Mouse (Mus musculus): Measurements from ENCODE around the gene Ank3. TPM values are rescaled to one million over a fixed set of nuclear protein-coding genes. Genes with fewer than 3 reads are reported as not detected.

Gene Ank3
- polyA plus RNA-seq, 1 experiment from 2014 or later, result 30.3 TPM

GRCm38 (mm10) chr10:69997082-69997481 lies 598.5 kb downstream of the Ank3 start:
- H3K4me3 ChIP-seq, result no peak overlapping the region
- H3K4me2 ChIP-seq, result no peak overlapping the region
- WGBS, result 65% methylated on average over 8 of the region's 8 CpGs
- peaks cover 11% of the 10 kb centered on the region for H3K9me3 ChIP-seq
- H3K4me1 ChIP-seq, result no peaks in the 10 kb centered on the region
- H3K27me3 ChIP-seq, result no peaks in the 10 kb centered on the region
- no peak overlapping the region for H3K9ac ChIP-seq
- peaks cover 29% of the 10 kb centered on the region for H3K36me3 ChIP-seq
- ATAC-seq (ENCODE audit: insufficient number of reproducible peaks, insufficient read depth, low FRiP score, low TSS enrichment, low read depth), result no peak
- H3K27ac ChIP-seq, result no peak overlapping the region

GRCm38 (mm10) chr10:70004058-70004457 lies 605.5 kb downstream of the Ank3 start:
- no peaks in the 10 kb centered on the region for H3K9me3 ChIP-seq
- no peak overlapping the region for H3K9ac ChIP-seq
- no peak overlapping the region for H3K27ac ChIP-seq
- no peaks in the 10 kb centered on the region for H3K27me3 ChIP-seq
- no peak for ATAC-seq (ENCODE audit: insufficient number of reproducible peaks, insufficient read depth, low FRiP score, low TSS enrichment, low read depth)
- H3K36me3 ChIP-seq, result peaks cover 23% of the 10 kb centered on the region
- H3K4me3 ChIP-seq, result no peak overlapping the region
- 0 out of 2 replicates have a peak, but pooled peaks cover 4% of the 10 kb centered on the region for H3K4me1 ChIP-seq
- no peak overlapping the region for H3K4me2 ChIP-seq
- WGBS, result 87% methylated on average over 5 of the region's 5 CpGs

- H3K27ac ChIP-seq, result no peak overlapping the region
- H3K4me3 ChIP-seq, result no peak overlapping the region
- no peak overlapping the region for H3K9ac ChIP-seq
- no peaks in the 10 kb centered on the region for H3K27me3 ChIP-seq
- peaks cover 23% of the 10 kb centered on the region for H3K36me3 ChIP-seq
- ATAC-seq (ENCODE audit: insufficient number of reproducible peaks, insufficient read depth, low FRiP score, low TSS enrichment, low read depth), result no peak
- 96% methylated on average over 15 of the region's 15 CpGs for WGBS
- 0 out of 2 replicates have a peak, but pooled peaks cover 6% of the 10 kb centered on the region for H3K4me1 ChIP-seq
- no peak overlapping the region for H3K4me2 ChIP-seq
- no peaks in the 10 kb centered on the region for H3K9me3 ChIP-seq
Observed at GRCm38 (mm10) chr10:70004831-70005230, 606.3 kb downstream of the Ank3 start.

- no peak overlapping the region for H3K9ac ChIP-seq
- no peak overlapping the region for H3K4me3 ChIP-seq
- H3K9me3 ChIP-seq, result no peaks in the 10 kb centered on the region
- ATAC-seq (ENCODE audit: insufficient number of reproducible peaks, insufficient read depth, low FRiP score, low TSS enrichment, low read depth), result no peak
- H3K36me3 ChIP-seq, result peaks cover 23% of the 10 kb centered on the region
- H3K27ac ChIP-seq, result no peak overlapping the region
- no peak overlapping the region for H3K4me2 ChIP-seq
- peaks cover 16% of the 10 kb centered on the region; the same call in 1 of the 2 replicates for H3K4me1 ChIP-seq
- WGBS, result 41% methylated on average over 9 of the region's 9 CpGs
- H3K27me3 ChIP-seq, result no peaks in the 10 kb centered on the region
Observed at GRCm38 (mm10) chr10:70006380-70006779, 607.8 kb downstream of the Ank3 start.

- H3K27ac ChIP-seq, result no peak overlapping the region
- H3K4me1 ChIP-seq, result peaks cover 17% of the 10 kb centered on the region
- no peak overlapping the region for H3K4me3 ChIP-seq
- H3K36me3 ChIP-seq, result 0 out of 2 replicates have a peak, but pooled peaks cover 16% of the 10 kb centered on the region
- no peak overlapping the region for H3K4me2 ChIP-seq
- no peak for ATAC-seq (ENCODE audit: insufficient number of reproducible peaks, insufficient read depth, low FRiP score, low TSS enrichment, low read depth)
- no peaks in the 10 kb centered on the region for H3K9me3 ChIP-seq
- WGBS, result 40% methylated on average over 5 of the region's 5 CpGs
- no peaks in the 10 kb centered on the region for H3K27me3 ChIP-seq
- H3K9ac ChIP-seq, result no peak overlapping the region
Observed at GRCm38 (mm10) chr10:70011738-70012137, 613.2 kb downstream of the Ank3 start.

- H3K36me3 ChIP-seq, result 0 out of 2 replicates have a peak, but pooled peaks cover 21% of the 10 kb centered on the region
- no peak for ATAC-seq (ENCODE audit: insufficient number of reproducible peaks, insufficient read depth, low FRiP score, low TSS enrichment, low read depth)
- no peak overlapping the region for H3K4me2 ChIP-seq
- 89% methylated on average over 13 of the region's 13 CpGs for WGBS
- no peak overlapping the region for H3K4me3 ChIP-seq
- peaks cover 17% of the 10 kb centered on the region for H3K4me1 ChIP-seq
- no peaks in the 10 kb centered on the region for H3K9me3 ChIP-seq
- H3K9ac ChIP-seq, result no peak overlapping the region
- no peaks in the 10 kb centered on the region for H3K27me3 ChIP-seq
- H3K27ac ChIP-seq, result no peak overlapping the region
Observed at GRCm38 (mm10) chr10:70013931-70014330, 615.4 kb downstream of the Ank3 start.

GRCm38 (mm10) chr10:70015201-70015600 lies 616.6 kb downstream of the Ank3 start:
- H3K9ac ChIP-seq, result no peak overlapping the region
- 85% methylated on average over 9 of the region's 9 CpGs for WGBS
- no peak overlapping the region for H3K27ac ChIP-seq
- peaks cover 12% of the 10 kb centered on the region for H3K4me1 ChIP-seq
- H3K4me2 ChIP-seq, result no peak overlapping the region
- no peaks in the 10 kb centered on the region for H3K9me3 ChIP-seq
- no peaks in the 10 kb centered on the region for H3K27me3 ChIP-seq
- H3K36me3 ChIP-seq, result peaks cover 25% of the 10 kb centered on the region
- no peak overlapping the region for H3K4me3 ChIP-seq
- no peak for ATAC-seq (ENCODE audit: insufficient number of reproducible peaks, insufficient read depth, low FRiP score, low TSS enrichment, low read depth)

- H3K4me1 ChIP-seq, result no peaks in the 10 kb centered on the region
- H3K9me3 ChIP-seq, result no peaks in the 10 kb centered on the region
- H3K4me2 ChIP-seq, result no peak overlapping the region
- H3K27me3 ChIP-seq, result no peaks in the 10 kb centered on the region
- no peak overlapping the region for H3K9ac ChIP-seq
- H3K36me3 ChIP-seq, result peaks cover 32% of the 10 kb centered on the region
- no peak for ATAC-seq (ENCODE audit: insufficient number of reproducible peaks, insufficient read depth, low FRiP score, low TSS enrichment, low read depth)
- WGBS, result 83% methylated on average over 2 of the region's 2 CpGs
- H3K4me3 ChIP-seq, result no peak overlapping the region
- no peak overlapping the region for H3K27ac ChIP-seq
Observed at GRCm38 (mm10) chr10:70018691-70019090, 620.1 kb downstream of the Ank3 start.

GRCm38 (mm10) chr10:70021667-70022066 lies 623.1 kb downstream of the Ank3 start:
- no peaks in the 10 kb centered on the region for H3K4me1 ChIP-seq
- no peak overlapping the region for H3K4me3 ChIP-seq
- WGBS, result 84% methylated on average over 10 of the region's 10 CpGs
- H3K36me3 ChIP-seq, result peaks cover 17% of the 10 kb centered on the region
- no peaks in the 10 kb centered on the region for H3K27me3 ChIP-seq
- H3K4me2 ChIP-seq, result no peak overlapping the region
- H3K9me3 ChIP-seq, result no peaks in the 10 kb centered on the region
- no peak overlapping the region for H3K27ac ChIP-seq
- ATAC-seq (ENCODE audit: insufficient number of reproducible peaks, insufficient read depth, low FRiP score, low TSS enrichment, low read depth), result no peak
- no peak overlapping the region for H3K9ac ChIP-seq

GRCm38 (mm10) chr10:70022596-70022995 lies 624.0 kb downstream of the Ank3 start:
- Histone ChIP-seq H3K4me1 (no peaks in the 10 kb centered on the region), H3K9me3 (no peaks in the 10 kb centered on the region), H3K9ac (no peak overlapping the region), H3K27ac (no peak overlapping the region), H3K4me3 (no peak overlapping the region), H3K27me3 (no peaks in the 10 kb centered on the region), H3K4me2 (no peak overlapping the region), H3K36me3 (peaks cover 17% of the 10 kb centered on the region)
- WGBS, result 61% methylated on average over 5 of the region's 5 CpGs
- no peak for ATAC-seq (ENCODE audit: insufficient number of reproducible peaks, insufficient read depth, low FRiP score, low TSS enrichment, low read depth)

GRCm38 (mm10) chr10:70023861-70024260 lies 625.3 kb downstream of the Ank3 start:
- 86% methylated on average over 11 of the region's 11 CpGs for WGBS
- Histone ChIP-seq H3K9me3 (no peaks in the 10 kb centered on the region), H3K27ac (no peak overlapping the region), H3K9ac (no peak overlapping the region), H3K4me1 (no peaks in the 10 kb centered on the region), H3K27me3 (no peaks in the 10 kb centered on the region), H3K4me2 (no peak overlapping the region), H3K36me3 (peaks cover 12% of the 10 kb centered on the region), H3K4me3 (no peak overlapping the region)
- ATAC-seq (ENCODE audit: insufficient number of reproducible peaks, insufficient read depth, low FRiP score, low TSS enrichment, low read depth), result no peak

- 91% methylated on average over 8 of the region's 8 CpGs for WGBS
- Histone ChIP-seq H3K27ac (no peak overlapping the region), H3K27me3 (no peaks in the 10 kb centered on the region), H3K9ac (no peak overlapping the region), H3K36me3 (no peaks in the 10 kb centered on the region), H3K9me3 (0 out of 2 replicates have a peak, but pooled peaks cover 2% of the 10 kb centered on the region), H3K4me2 (no peak overlapping the region), H3K4me3 (no peak overlapping the region), H3K4me1 (no peaks in the 10 kb centered on the region)
- ATAC-seq (ENCODE audit: insufficient number of reproducible peaks, insufficient read depth, low FRiP score, low TSS enrichment, low read depth), result no peak
Observed at GRCm38 (mm10) chr10:70031942-70032341, 633.4 kb downstream of the Ank3 start.
